Mouse (Mus musculus): Measurements from ENCODE around the gene Pdrg1. TPM values are rescaled to one million over a fixed set of nuclear protein-coding genes. Genes with fewer than 3 reads are reported as not detected.

Pdrg1 gene
- polyA plus RNA-seq, 1 experiment = 34.0 TPM

DNA sequence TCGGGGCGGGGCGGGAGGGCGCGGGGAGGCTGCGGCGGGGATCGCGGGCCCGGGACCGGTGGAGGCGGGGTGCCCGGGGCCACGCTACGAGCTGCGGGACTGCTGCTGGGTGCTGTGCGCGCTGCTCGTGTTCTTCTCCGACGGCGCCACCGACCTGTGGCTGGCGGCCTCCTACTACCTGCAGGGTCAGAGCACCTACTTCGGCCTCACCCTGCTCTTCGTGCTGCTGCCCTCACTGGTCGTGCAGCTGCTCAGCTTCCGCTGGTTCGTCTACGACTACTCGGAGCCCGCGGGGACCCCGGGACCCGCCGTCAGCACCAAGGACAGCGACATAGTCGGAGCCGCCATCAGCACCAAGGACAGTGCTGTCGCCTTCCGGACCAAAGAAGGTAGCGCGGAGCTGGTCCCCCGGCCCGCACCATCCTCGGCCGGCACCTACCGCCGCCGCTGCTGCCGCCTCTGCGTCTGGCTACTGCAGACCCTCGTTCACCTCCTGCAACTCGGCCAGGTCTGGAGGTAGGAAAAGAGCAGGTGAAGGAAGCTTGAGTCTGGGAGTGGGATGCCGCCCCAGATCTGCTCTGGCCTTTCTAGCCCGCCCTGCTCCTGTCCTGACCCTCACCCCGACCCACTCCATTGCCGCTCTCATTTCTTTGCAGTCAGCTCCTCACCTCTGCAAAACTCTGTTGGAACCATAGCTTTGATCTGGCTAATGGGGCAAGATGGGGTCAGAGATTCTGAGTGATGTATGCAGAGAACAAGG, 17.0 kb upstream of the Pdrg1 start:
- no peak for DNase-seq (ENCODE audit: low read depth, low spot score)
- WGBS = 2% methylated on average over 55 of the region's 58 CpGs

DNA sequence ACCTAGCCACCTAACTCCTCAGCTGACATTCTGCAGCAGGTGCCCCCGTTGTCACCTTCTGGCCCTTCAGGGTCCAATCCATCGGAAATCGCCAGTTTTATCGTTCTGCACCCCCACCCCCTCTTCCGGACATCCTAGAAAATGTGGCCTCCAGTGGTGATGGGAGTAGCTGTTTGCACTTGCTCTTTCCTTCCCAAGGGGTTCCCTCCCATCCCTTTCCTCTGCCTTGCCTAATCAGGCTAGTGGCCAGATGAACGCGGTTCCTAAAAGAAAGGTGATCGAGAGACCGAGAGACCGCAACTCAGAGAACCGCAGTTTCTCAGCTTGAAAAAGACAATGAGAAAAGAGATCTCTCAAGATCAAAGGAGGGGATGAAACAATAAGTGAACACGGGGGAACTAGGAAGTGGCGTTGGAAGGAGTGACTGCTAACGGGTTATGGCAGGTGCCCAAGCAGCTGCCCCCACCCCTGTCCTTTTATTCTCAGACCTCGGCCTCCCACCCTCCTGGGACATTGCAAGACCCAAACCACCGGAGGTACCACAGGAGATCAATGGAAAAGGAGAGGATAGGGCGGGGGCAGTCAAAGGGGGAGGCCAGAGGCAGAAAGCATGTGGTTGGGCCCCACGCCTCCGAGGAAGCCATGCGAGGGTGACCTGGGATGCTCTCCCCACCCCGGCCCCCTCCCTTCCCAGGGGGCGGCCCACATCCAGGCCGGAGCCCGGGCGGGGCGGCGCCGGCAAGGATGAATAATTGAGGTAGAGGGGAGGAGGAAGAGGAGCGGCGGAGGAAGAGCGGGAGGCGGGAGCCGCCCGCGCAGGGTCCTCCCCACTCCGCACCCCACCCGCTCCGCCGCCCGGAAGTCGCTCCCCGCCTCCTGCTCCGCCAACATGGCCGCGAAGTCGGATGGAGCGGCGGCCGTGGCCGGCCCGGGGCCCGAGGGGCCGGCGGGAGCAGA, 16.2 kb upstream of the Pdrg1 start, which contains the start of gene Xkr7:
Gene Xkr7, plus strand, starts transcription at position 727 of the 957 bp plus-strand sequence.
- 3% methylated on average over 44 of the region's 54 CpGs for WGBS
- DNase-seq (ENCODE audit: low read depth, low spot score) = no peak

DNA sequence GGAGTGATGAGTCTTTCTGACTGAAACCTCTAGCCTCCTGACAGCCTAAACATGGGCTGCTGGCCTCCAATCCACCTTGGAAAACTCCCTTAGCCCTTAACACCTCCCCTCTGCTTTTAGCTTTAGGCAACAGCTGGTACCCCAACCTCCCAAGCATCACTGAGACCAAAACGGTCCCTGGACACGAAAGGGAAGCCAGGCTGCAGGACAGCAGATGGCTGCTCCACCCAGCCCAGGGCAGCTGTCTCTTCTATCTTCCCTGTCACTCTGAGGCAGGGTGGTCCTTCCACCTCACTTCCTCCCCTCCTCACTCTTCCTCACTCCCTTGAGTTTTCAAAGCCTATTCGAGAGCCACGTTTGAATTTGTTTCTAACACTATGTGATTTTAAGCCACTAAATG, 15.2 kb upstream of the Pdrg1 start:
- no peak for DNase-seq (ENCODE audit: low read depth, low spot score)
- WGBS = 36% methylated on average over 4 of the region's 4 CpGs

DNA sequence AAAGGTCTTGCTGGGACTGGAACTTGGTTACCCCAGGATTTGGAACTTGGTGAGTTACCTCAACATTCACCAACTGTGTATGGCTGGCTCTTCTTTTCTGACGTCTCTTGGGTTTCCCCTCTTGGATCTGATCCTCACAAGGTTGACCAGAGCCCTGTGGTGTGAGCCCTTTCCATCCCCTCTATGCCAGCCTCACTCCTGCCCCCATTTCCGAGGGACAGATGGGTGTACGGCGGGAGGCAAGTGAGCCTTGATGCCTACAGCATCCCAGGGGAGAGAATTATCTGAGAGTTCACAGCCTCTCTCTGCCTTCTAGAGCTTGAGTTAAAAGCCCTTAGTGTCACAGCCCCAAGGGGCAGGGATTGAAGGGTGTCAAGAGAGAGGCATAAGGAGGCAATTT, 12.3 kb upstream of the Pdrg1 start:
- WGBS = 54% methylated on average over 4 of the region's 4 CpGs
- no peak for DNase-seq (ENCODE audit: low read depth, low spot score)

DNA sequence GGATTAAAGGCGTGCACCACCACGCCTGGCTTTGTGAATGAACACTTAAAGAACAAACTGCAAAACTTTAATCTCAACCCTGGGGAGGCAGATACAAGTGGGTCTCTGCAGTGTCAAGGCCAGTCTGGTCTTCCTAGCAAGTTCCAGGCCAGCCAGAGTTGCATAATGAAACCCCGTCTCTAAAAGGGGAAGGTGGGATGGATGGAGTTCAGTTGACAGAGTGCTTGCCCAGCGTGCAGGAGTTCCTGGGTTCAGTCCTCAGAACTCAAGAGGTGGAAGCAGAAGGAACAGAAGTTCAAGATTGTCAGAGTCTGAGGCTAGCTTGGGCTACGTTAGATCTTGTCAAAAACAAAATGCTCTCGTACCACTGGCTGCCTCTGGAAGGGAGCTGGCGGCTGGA, 10.8 kb upstream of the Pdrg1 start:
- DNase-seq (ENCODE audit: low read depth, low spot score) = no peak
- 80% methylated on average over 7 of the region's 7 CpGs for WGBS

DNA sequence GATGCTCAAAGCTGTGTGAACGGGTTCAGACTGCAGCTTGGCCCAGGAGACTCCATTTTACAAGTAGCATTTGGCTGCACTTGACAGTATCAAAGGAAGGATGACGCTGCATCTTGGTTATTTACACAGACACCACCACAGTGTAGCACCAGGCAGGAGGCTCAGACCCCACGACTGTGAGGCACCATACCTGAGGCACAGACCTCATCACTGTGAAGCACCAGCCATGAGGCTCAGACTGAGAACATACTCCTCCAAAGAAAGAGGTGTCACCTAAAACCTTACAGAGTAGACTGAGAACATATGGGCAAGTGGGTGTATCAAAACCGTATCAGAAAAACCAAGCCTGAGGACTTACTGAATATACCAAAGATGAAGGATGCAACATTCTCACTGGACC, 7.6 kb upstream of the Pdrg1 start:
- DNase-seq (ENCODE audit: low read depth, low spot score) = no peak
- WGBS = 52% methylated on average over 4 of the region's 4 CpGs

DNA sequence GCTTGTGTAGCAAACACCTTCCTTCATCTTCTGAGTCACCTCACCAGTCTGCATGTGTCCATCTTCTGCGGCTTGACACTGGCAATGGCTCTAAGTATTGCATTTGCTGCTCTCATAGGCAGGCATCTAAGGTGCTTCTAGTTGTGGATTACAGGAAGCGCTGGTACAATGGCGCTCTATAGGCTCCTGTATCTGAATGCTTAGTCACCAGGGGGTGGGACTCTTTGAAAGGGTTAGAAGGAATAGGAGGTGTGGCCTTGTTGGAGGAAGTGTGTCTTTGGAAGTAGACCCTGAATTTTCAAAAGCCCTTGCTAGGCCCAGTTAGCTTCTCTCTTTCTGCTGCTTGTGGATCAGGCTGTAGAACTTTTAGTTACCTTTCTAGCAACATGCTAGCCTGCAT, 5.9 kb upstream of the Pdrg1 start:
- 65% methylated on average over 3 of the region's 3 CpGs for WGBS
- no peak for DNase-seq (ENCODE audit: low read depth, low spot score)

DNA sequence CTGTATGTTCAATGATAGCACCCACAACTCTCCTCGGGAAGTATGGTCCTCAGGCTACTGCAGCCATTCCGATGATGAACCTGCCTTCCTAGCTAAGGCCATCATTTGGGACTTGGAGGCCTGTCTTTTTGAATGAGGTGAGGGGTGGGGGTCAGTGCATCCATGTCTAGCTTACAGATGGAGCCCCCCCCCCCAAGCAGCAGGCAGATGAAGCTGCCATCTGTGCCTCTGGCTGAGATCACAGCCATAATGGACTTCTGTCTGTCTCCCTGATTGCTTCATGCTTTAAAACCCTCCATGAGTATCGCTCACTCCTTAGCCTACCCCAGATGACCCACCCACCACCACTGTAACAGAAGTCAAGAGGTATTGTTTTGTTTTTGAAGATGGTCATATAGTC, 4.1 kb upstream of the Pdrg1 start:
- 88% methylated on average over 3 of the region's 3 CpGs for WGBS
- no peak for DNase-seq (ENCODE audit: low read depth, low spot score)

DNA sequence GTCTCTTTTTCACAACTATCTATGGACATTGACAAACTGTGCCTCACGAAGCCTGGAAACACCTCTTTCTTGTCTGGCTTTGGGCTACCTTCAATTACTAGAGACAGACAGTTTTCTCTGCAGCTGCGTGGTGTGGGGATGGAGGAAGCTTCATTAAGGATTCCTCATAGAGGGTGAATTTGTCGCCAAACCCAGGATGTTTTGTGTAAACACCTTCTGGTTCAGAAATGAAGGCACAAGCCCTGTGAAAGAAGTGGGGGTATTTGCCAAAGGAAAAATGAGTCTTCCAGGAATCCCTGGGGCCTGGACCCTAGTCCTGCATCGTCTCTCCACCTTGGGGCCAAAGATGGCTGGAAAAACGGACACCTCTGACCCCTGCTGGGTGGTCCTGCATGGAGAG, 1.6 kb upstream of the Pdrg1 start:
- DNase-seq (ENCODE audit: low read depth, low spot score) = no peak
- WGBS = 43% methylated on average over 5 of the region's 5 CpGs

DNA sequence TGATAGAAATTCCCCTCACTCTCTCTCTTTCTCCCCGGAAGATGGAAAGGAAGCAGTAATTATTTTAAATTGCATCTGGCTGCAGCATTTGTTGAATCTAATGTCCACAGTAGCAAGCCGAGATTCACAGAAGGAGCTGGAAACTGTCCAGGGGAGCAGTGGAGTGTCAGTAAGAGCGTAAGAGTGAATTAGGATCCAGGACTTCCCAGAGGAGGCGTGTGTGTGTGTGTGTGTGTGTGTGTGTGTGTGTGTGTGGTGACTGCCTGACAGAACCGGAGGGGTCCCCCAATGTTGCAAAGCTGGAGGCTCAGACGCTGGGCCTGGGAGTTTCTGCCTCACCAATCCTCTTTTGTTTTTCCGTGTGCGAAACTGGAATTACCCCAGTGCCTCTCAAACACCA, 577 bp upstream of the Pdrg1 start:
- no peak for DNase-seq (ENCODE audit: low read depth, low spot score)
- 36% methylated on average over 8 of the region's 8 CpGs for WGBS

DNA sequence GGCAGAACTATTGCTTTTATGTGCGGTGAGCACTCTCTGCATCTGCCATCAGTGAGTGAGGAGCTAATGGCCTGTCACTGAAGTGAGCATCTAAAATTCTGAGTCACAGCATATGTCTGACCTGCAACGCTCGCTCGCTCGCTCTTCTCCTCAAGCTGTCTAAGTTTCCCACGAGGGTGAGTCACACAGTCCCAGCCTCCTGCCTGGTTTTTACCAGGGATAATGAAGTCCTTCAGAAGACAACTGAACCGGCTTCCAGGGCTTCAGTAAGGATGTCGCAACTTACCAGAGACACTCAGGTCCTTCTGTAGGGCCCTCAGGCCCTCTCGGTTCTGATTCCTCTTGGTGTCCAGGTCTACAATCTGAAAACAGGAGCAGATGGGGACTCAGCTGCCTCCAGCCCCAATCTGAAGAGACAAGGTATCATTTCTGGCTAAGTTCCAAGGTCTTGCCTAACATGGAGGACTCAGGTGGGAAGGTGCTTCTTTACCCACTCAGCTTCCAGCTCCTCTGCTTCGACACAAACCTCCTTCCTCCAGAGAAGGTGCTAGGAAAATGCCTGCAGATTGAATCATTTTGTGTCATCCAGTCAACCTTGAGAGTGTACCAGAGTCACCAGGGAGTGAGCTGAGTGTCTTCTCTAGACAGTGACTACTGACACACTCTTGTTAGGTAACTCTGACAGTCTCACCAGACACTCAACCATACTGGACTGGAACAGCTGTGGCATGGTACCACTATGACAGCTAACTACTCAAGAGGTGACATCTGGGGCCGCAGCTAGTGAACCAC, 1.3 kb downstream of the Pdrg1 start:
- 83% methylated on average over 11 of the region's 11 CpGs for WGBS
- DNase-seq (ENCODE audit: low read depth, low spot score) = no peak

DNA sequence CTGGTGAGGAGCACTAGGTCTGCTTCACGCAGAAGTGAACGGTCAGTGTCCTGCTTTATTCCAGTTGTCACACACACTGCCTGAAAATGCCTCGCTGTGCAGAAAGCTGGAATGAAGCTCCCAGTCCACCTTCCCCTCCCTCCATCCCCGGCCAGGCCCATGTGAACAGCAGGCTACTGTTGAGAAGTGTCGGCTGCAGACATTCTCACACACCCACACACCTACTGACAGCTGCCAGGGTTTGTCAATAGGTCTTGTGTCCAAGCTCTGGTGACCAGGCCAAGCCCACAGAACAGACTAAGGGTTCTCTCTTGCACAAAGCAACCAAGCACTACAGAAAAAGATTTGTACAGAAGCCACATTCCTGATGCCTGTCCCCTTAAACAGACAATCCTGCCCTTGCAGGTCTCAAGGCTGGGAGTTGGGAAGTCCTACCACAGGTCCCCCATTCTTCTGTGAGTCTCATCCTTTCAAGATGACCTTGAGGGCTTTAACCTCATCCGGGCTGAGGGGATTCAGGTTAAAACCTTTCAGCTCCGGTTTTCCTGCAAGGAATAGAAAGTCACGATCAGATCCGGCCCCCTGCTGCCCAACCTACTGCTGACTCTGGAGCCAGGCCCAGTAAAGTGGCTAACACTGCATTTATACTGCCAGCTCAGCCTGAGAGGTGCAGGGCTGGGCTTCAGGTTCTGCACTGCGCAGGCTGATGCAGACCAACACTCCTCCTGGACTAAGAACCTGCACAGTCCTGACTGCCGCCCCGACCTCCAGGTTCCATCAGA, 5.8 kb downstream of the Pdrg1 start:
- DNase-seq (ENCODE audit: low read depth, low spot score) = no peak
- 91% methylated on average over 12 of the region's 12 CpGs for WGBS

DNA sequence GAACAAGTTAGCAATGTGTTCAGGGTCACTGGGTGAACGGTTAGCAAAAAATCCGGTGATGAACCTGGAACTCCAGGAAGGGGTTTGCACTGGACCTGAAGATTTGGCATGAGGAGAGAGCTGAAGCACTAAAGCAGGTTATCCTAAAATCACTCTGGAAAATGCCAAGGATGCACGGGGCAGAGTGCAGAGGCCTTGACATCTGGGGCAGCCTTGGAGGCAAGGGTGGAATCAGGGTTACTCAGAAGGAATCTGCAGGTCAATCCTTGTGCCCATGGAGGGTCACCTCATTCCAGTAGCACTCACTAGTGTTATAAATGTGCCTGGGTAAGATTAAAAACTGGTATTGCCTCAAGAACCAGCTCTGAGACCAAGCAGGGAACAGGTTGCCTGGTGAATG, 9.2 kb downstream of the Pdrg1 start:
- no peak for DNase-seq (ENCODE audit: low read depth, low spot score)
- WGBS = 83% methylated on average over 3 of the region's 3 CpGs

DNA sequence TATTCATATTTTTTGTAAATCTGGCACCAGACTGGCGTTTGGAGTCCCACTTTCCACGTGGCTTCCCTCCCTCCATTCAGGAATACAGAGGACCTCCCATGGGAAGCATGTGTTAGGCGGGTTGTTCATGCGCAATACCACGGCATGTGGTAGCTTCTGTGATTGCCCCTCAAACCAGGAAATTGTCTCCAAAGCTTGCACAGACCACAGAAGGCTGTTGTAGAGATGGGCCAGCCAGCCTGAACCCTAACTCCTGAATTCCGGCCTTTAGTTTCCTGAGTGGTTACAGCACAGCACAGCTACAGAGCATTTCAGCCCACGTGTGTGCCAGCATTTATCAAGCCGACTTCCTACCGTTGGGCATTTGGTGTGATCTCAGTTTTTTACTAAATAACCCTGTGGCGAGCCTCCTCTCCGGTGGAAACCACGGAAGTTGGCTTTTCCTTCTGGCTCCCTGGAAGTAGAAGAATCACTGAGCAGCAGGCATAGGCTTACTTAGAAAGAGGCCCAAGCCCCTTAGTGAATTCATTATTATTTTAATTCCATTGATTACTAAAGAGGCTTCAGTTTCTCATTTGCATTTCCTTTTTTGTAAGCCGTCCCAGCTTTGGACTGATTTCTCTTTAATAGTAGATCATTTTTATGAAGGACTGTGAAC, 11.4 kb downstream of the Pdrg1 start:
- DNase-seq (ENCODE audit: low read depth, low spot score) = no peak
- 60% methylated on average over 13 of the region's 13 CpGs for WGBS

DNA sequence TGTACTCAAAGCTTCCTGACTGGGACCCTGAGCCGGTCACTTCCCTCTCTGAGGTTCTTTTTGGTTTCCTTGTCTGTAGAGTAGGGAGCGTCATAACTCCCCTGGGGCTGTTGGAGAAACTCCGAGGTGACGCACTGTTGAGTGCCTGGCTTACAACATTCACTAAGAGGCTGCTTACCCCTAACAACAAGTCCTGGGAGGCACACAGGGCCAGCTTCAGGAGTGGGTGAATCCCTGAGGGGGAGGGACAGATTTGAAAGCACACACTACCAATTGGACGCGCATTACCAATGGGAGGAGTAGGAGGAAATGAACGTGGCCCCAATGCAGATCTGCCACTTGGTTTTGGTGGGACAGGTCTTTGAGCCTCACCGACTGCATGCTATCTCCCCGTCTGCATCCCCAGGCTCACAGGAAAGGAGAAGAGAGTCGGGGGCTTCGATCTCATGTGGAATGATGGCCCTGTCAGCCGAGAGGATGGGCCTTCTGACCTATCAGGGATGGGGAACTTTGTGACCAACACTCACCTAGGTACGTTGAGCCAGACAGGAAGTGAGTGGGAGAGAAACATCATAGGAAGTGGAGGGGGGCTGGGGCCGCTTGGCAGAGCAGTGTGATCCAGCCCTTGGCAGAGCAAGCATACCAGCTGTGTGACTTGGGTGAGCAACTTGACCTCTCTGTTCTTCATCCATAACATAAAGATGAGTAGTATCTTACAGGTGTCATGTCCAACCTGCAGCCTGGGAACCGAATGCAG, 12.6 kb downstream of the Pdrg1 start:
- WGBS = 64% methylated on average over 15 of the region's 15 CpGs
- DNase-seq (ENCODE audit: low read depth, low spot score) = no peak

DNA sequence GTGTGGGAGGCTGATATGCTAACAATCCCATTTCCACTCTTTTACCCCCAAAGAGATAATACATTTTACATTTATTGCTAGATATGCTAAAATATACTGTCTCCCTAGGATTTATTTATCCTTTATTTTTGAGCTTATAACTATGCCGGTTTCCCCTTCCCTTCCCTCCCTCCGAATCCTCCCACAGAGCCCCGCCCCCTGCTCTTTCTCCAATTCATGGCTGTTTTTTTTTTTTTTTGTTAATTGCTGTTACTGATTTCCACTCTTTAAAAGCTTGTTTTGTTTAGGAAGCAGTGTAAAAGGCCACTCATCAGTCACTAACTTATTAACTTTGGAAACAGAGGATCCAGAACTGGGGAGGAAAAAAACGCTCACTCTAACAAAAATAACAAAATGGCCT, 18.2 kb downstream of the Pdrg1 start:
- no peak for DNase-seq (ENCODE audit: low read depth, low spot score)
- WGBS = 39% methylated on average over 4 of the region's 4 CpGs

DNA sequence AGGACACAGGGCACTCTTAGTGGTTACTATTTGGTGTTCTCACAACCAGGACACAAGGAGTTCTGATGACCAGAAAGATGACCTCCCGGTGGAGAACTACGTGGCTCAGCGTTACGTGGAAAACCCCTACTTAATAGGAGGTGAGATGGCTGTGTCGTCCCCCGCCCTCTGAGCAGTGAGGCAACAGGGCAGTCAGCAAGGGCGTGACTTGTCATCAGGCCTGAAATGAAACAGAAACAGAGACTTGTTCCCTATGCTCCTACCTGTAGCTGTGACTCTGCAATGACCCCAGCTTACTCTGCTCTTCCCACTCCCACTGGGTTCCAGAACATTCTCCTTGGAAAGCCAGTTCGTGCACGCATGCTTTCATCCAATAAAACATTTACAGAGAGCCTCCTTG, 23.7 kb downstream of the Pdrg1 start:
- DNase-seq (ENCODE audit: low read depth, low spot score) = no peak
- WGBS = 56% methylated on average over 9 of the region's 9 CpGs

DNA sequence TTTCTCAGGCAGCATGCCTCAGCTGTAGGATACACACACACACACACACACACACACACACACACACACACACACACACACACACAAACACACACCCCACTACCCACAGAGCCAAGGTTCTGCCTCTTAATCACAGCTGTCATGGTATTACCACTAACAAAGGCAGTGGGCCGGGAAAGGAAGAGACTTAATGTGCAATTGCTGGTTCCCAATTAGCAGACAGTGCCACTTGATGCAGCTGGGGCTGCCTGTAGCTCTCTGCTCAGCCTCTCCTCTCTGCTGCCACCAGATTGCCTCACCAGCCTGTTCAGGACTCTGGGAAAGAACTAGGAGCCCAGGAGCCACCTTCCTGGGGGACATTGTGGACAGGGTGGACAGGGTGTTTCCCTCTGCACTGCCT, 29.6 kb downstream of the Pdrg1 start:
- no peak for DNase-seq (ENCODE audit: low read depth, low spot score)
- WGBS = 39% methylated on average over 1 of the region's 1 CpGs
